Mouse (Mus musculus): ENCODE data around the gene Clk1. TPM values are rescaled to one million over a fixed set of nuclear protein-coding genes. Genes with fewer than 3 reads are reported as not detected.

Gene Clk1
- total RNA-seq, 1 experiment, result 137 TPM

DNA sequence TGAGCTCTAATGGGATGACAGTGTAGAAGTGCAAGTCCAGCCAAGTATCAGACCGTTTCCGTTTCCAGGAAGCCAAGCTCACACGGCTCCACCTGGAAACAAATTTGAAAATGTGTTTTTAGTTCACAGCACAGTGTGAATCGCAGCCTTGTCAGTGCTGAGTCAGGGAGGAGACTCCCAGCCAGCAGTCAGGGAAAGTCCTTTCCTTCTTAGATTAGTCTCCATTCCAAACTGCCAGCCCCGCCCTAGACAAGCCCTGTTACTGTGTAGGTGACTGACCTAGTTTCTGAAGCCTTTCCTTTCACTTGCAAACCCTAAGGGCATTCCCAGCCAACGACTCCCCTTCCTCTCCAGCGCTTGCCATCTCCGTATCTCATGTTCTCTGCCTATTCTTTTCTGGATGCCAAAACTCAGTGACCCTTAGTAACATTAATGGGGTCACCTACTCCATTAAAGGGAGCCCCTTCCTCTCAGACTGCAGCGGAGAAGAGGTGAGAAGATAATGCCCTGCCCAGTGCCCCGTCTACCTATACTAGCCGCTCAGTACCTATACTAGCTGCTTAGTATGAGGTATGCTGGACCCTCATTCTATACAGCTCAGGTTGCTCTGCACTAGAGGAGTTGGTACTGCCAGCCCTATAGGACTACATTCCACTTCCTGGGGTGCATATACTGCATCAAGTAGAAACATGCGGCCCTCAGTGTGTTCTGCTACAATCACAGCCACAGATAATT is 57.0 kb downstream of the Clk1 start:
- Histone ChIP-seq H3K9ac (ENCODE audit: insufficient read depth, low read depth, low read length, poor library complexity, severe bottlenecking) (no peak overlapping the region; the same call in 1 of the 2 replicates), H3K9me3 (ENCODE audit: control insufficient read depth, insufficient read depth, low read depth, low read length) (no peaks in the 10 kb centered on the region), H3K36me3 (ENCODE audit: control insufficient read depth, insufficient read depth, low read length, poor library complexity, severe bottlenecking) (no peaks in the 10 kb centered on the region), H3K4me1 (ENCODE audit: control insufficient read depth in 2 of 2, insufficient read depth in 2 of 2, low read length in 2 of 2, poor library complexity in 1 of 2) (peaks cover 2 to 12% of the 10 kb centered on the region in 2 experiments; a peak in 2 of 4 replicates), H3K27ac (ENCODE audit: insufficient read depth, low read depth, low read length, poor library complexity, severe bottlenecking) (peak overlapping the region; percentile 57; the same call in 1 of the 2 replicates), H3K4me3 (ENCODE audit: insufficient read depth in 1 of 2, low read depth in 1 of 2, low read length in 2 of 2, poor library complexity in 1 of 2, severe bottlenecking in 1 of 2) (no peak overlapping the region)
- TF ChIP-seq MAFK (IDR thresholded peaks at IDR 0.05; ENCODE audit: insufficient read depth, low read depth, low read length) (peak; percentile 59), ZNF384 (IDR thresholded peaks at IDR 0.05; ENCODE audit: low read depth, low read length) (no peak), HCFC1 (IDR thresholded peaks at IDR 0.05; ENCODE audit: borderline replicate concordance, insufficient read depth, low read length) (no peak)
- DNase-seq (ENCODE audit: low read depth, low spot score), result no peak
- in situ Hi-C loops (cut with MboI; ENCODE audit: low sequenced_read_pairs in 2 of 2, unreplicated experiment in 2 of 2), result no loop called here

DNA sequence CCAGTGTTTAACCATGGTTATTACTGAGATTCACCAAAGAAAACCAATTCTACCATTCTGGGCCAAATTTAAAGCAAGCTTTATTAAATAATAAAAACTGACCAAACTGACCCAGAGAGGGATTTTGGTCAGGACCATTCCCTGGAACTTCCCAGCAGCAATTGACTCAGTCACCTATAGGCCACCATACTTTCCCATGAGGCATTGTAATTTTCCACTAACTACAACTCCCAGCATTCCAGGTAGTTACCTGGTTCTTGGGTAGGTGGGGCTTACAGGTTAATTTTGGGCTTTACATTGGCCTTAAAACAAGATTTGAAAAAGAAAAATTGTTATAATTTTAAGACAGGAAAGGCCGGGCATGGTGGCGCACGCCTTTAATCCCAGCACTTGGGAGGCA is 58.0 kb downstream of the Clk1 start:
- no peak overlapping the region; the same call in 1 of the 2 replicates for H3K27ac ChIP-seq (ENCODE audit: insufficient read depth, low read depth, low read length, poor library complexity, severe bottlenecking)
- TF ChIP-seq MAFK (IDR thresholded peaks at IDR 0.05; ENCODE audit: insufficient read depth, low read depth, low read length) (no peak), ZC3H11A (IDR thresholded peaks at IDR 0.05; ENCODE audit: borderline replicate concordance, low read depth, low read length) (no peak), HCFC1 (IDR thresholded peaks at IDR 0.05; ENCODE audit: borderline replicate concordance, insufficient read depth, low read length) (peak; percentile 67; the same call in 1 of the 2 replicates)
- H3K4me1 ChIP-seq (ENCODE audit: control insufficient read depth in 2 of 2, insufficient read depth in 2 of 2, low read length in 2 of 2, poor library complexity in 1 of 2), result peaks cover 2 to 12% of the 10 kb centered on the region in 2 experiments; a peak in 2 of 4 replicates
- H3K9me3 ChIP-seq (ENCODE audit: control insufficient read depth, insufficient read depth, low read depth, low read length), result no peaks in the 10 kb centered on the region
- no peak overlapping the region for H3K4me3 ChIP-seq (ENCODE audit: insufficient read depth in 1 of 2, low read depth in 1 of 2, low read length in 2 of 2, poor library complexity in 1 of 2, severe bottlenecking in 1 of 2)
- H3K36me3 ChIP-seq (ENCODE audit: control insufficient read depth, insufficient read depth, low read length, poor library complexity, severe bottlenecking), result no peaks in the 10 kb centered on the region
- DNase-seq (ENCODE audit: low read depth, low spot score), result no peak
- in situ Hi-C loops (cut with MboI; ENCODE audit: low sequenced_read_pairs in 2 of 2, unreplicated experiment in 2 of 2), result no loop called here
- no peak overlapping the region for H3K9ac ChIP-seq (ENCODE audit: insufficient read depth, low read depth, low read length, poor library complexity, severe bottlenecking)

DNA sequence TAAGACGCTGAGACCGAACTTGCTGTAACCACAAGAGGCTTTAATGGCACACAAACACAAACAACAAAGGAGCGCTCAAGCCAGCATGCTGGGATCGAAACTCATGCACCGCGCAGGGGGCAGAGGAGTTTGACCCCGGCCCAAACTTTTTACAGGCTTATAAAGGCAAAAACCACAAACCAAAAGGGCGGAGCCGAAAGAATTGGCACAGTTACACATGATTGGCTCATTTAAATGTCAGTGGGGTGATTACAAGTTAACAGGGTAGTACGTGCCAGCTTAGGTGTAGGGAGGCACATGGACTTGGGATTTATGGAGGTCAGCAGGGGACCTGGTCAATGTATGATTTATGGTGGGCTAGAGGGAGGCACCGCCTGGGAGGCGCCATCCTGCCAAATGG is 59.3 kb downstream of the Clk1 start:
- Histone ChIP-seq H3K4me3 (ENCODE audit: insufficient read depth in 1 of 2, low read depth in 1 of 2, low read length in 2 of 2, poor library complexity in 1 of 2, severe bottlenecking in 1 of 2) (no peak overlapping the region), H3K9me3 (ENCODE audit: control insufficient read depth, insufficient read depth, low read depth, low read length) (no peaks in the 10 kb centered on the region), H3K4me1 (ENCODE audit: control insufficient read depth in 2 of 2, insufficient read depth in 2 of 2, low read length in 2 of 2, poor library complexity in 1 of 2) (peaks cover 2 to 13% of the 10 kb centered on the region in 2 experiments; a peak in 2 of 4 replicates), H3K36me3 (ENCODE audit: control insufficient read depth, insufficient read depth, low read length, poor library complexity, severe bottlenecking) (no peaks in the 10 kb centered on the region), H3K27ac (ENCODE audit: insufficient read depth, low read depth, low read length, poor library complexity, severe bottlenecking) (no peak overlapping the region), H3K9ac (ENCODE audit: insufficient read depth, low read depth, low read length, poor library complexity, severe bottlenecking) (no peak overlapping the region)
- no peak for DNase-seq (ENCODE audit: low read depth, low spot score)
- TF ChIP-seq CHD2 (IDR thresholded peaks at IDR 0.05; ENCODE audit: low read depth, low read length) (no peak), HCFC1 (IDR thresholded peaks at IDR 0.05; ENCODE audit: borderline replicate concordance, insufficient read depth, low read length) (no peak), ZNF384 (IDR thresholded peaks at IDR 0.05; ENCODE audit: low read depth, low read length) (no peak), ZC3H11A (IDR thresholded peaks at IDR 0.05; ENCODE audit: borderline replicate concordance, low read depth, low read length) (no peak), MAFK (IDR thresholded peaks at IDR 0.05; ENCODE audit: insufficient read depth, low read depth, low read length) (no peak)
- in situ Hi-C loops (cut with MboI; ENCODE audit: low sequenced_read_pairs in 2 of 2, unreplicated experiment in 2 of 2), result no loop called here

DNA sequence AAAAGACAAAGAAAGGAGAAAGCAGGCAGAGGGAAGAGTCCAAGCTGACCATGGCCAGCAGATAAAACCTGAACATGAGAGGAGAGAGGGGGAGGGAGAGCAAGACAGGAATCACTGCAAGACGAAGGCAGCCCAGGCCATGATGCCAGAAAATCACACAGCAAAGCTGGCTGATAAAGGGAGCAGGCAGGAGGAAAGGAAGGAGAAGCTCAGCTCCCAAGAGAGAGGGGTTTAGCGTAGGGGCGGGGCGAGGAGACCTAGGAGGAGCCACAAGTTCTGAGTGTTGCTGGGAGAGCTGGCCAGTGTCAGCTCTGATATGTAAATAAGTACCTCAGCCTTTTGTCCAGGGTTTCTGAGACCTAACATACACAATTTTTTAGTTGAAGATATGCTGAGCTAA is 61.6 kb downstream of the Clk1 start:
- Histone ChIP-seq H3K4me3 (ENCODE audit: insufficient read depth in 1 of 2, low read depth in 1 of 2, low read length in 2 of 2, poor library complexity in 1 of 2, severe bottlenecking in 1 of 2) (peak overlapping the region in 1 of 2 experiments; percentile 9; a peak in 1 of 4 replicates), H3K9me3 (ENCODE audit: control insufficient read depth, insufficient read depth, low read depth, low read length) (no peaks in the 10 kb centered on the region), H3K9ac (ENCODE audit: insufficient read depth, low read depth, low read length, poor library complexity, severe bottlenecking) (0 out of 2 replicates have a peak overlapping the region, but pooled peaks have one; percentile 54), H3K4me1 (ENCODE audit: control insufficient read depth in 2 of 2, insufficient read depth in 2 of 2, low read length in 2 of 2, poor library complexity in 1 of 2) (peaks cover 0 to 13% of the 10 kb centered on the region in 2 experiments; a peak in 1 of 4 replicates), H3K36me3 (ENCODE audit: control insufficient read depth, insufficient read depth, low read length, poor library complexity, severe bottlenecking) (no peaks in the 10 kb centered on the region), H3K27ac (ENCODE audit: insufficient read depth, low read depth, low read length, poor library complexity, severe bottlenecking) (no peak overlapping the region)
- DNase-seq (ENCODE audit: low read depth, low spot score), result no peak
- in situ Hi-C loops (cut with MboI; ENCODE audit: low sequenced_read_pairs in 2 of 2, unreplicated experiment in 2 of 2), result no loop called here
- TF ChIP-seq ZNF384 (IDR thresholded peaks at IDR 0.05; ENCODE audit: low read depth, low read length) (no peak), HCFC1 (IDR thresholded peaks at IDR 0.05; ENCODE audit: borderline replicate concordance, insufficient read depth, low read length) (no peak), ZC3H11A (IDR thresholded peaks at IDR 0.05; ENCODE audit: borderline replicate concordance, low read depth, low read length) (no peak), MAFK (IDR thresholded peaks at IDR 0.05; ENCODE audit: insufficient read depth, low read depth, low read length) (no peak), CHD2 (IDR thresholded peaks at IDR 0.05; ENCODE audit: low read depth, low read length) (no peak)

Other genes starting within 250 kb of the Clk1 start
- 0.21 and 0.49 TPM in 2 replicates for gene Aox4, start 213.7 kb downstream of the Clk1 start, total RNA-seq (2012; rRNA removed)
- 0.04 TPM in 1 of 2 replicates, not detected in the other for gene Aox2, start 145.7 kb downstream of the Clk1 start, total RNA-seq (2012; rRNA removed)
- gene Bzw1, start 31.2 kb downstream of the Clk1 start, total RNA-seq (2012; rRNA removed), result 101 and 167 TPM in 2 replicates
- 26.6 and 32.7 TPM in 2 replicates for gene Nif3l1, start 21.1 kb upstream of the Clk1 start, total RNA-seq (2012; rRNA removed)
- 30.1 and 48.5 TPM in 2 replicates for gene Ppil3, start 21.4 kb upstream of the Clk1 start, total RNA-seq (2012; rRNA removed)
- 49.9 and 71.3 TPM in 2 replicates for gene Orc2, start 81.0 kb upstream of the Clk1 start, total RNA-seq (2012; rRNA removed)
- 17.6 and 22.7 TPM in 2 replicates for gene Fam126b, start 162.3 kb upstream of the Clk1 start, total RNA-seq (2012; rRNA removed)
- gene Ndufb3, start 162.3 kb upstream of the Clk1 start, total RNA-seq (2012; rRNA removed), result 120 and 124 TPM in 2 replicates